Mouse (Mus musculus): Measurements from ENCODE around the gene Cdkn2aip.
A peak's percentile ranks its signal among the peaks of the same experiment; 100 is the strongest.

- TF ChIP-seq CTCF (IDR thresholded peaks at IDR 0.05; ENCODE audit: control insufficient read depth, insufficient read depth, low read length) (no peak), POLR2A (IDR thresholded peaks at IDR 0.05; ENCODE audit: borderline replicate concordance, control insufficient read depth, low read depth, low read length) (peak; percentile 92; the same call in 1 of the 2 replicates)
These were observed at the start of gene Cdkn2aip for GRCm38 (mm10) chr8:47713761-47714745.
